Mouse (Mus musculus) ES-E14 (cell line): ENCODE results near the gene Pla2g4a. TPM values are rescaled to one million over a fixed set of nuclear protein-coding genes. Genes with fewer than 3 reads are reported as not detected.

Source experiments
- DNase-seq: peaks from one replicate; pipeline ENCODE4 v3.0.0-alpha.2; 2013; ENCODE audit warnings: low read depth, low spot score
- H3K27ac ChIP-seq: 2 replicates; pipeline ENCODE4 v1.5.1; 2012; ENCODE audit warnings: low read depth, mild to moderate bottlenecking, low read length, moderate library complexity, mixed read lengths; ENCODE audit not compliant: poor library complexity, insufficient read depth, severe bottlenecking
- H3K36me3 ChIP-seq: 2 replicates; pipeline ENCODE4 v1.6.1; 2012; ENCODE audit warnings: mild to moderate bottlenecking, low read length, moderate library complexity, mixed read lengths; ENCODE audit not compliant: control insufficient read depth, poor library complexity, insufficient read depth, severe bottlenecking
- H3K4me1 ChIP-seq, 2 experiments: fragments of 150-350 bp in 1 of 2; sonication (generic) in 1 of 2; 2 replicates each; pipeline ENCODE4 v1.6.1; 2012; ENCODE audit warnings: low read length in 2 of 2, mild to moderate bottlenecking in 1 of 2, mixed read lengths in 1 of 2; ENCODE audit not compliant: control insufficient read depth in 2 of 2, insufficient read depth in 2 of 2, poor library complexity in 1 of 2
- H3K4me3 ChIP-seq, 2 experiments: fragments of 150-350 bp in 1 of 2; sonication (generic) in 1 of 2; 2 replicates each; pipeline ENCODE4 v1.5.1; 2012; ENCODE audit warnings: low read length in 2 of 2, low read depth in 1 of 2, mild to moderate bottlenecking in 1 of 2, mixed read lengths in 1 of 2; ENCODE audit not compliant: insufficient read depth in 1 of 2, poor library complexity in 1 of 2, severe bottlenecking in 1 of 2
- H3K9ac ChIP-seq: 2 replicates; pipeline ENCODE4 v1.6.1; 2012; ENCODE audit warnings: low read depth, mild to moderate bottlenecking, low read length, mixed read lengths; ENCODE audit not compliant: poor library complexity, insufficient read depth, severe bottlenecking
- H3K9me3 ChIP-seq: fragments of 150-350 bp; sonication (generic); 2 replicates; pipeline ENCODE4 v1.6.1; 2012; ENCODE audit warnings: low read depth, mild to moderate bottlenecking, low read length; ENCODE audit not compliant: control insufficient read depth, insufficient read depth
- CHD2 ChIP-seq: IDR thresholded peaks from 2 replicates; pipeline ENCODE4 v1.6.1; 2014; ENCODE audit warnings: mild to moderate bottlenecking, low read depth, low read length, inconsistent platforms
- HCFC1 ChIP-seq: IDR thresholded peaks from 2 replicates; pipeline ENCODE4 v1.6.1; 2012; ENCODE audit warnings: low read length, inconsistent platforms, borderline replicate concordance; ENCODE audit not compliant: insufficient read depth
- MAFK ChIP-seq: IDR thresholded peaks from 2 replicates; pipeline ENCODE4 v1.6.1; 2014; ENCODE audit warnings: mild to moderate bottlenecking, low read depth, low read length, inconsistent platforms; ENCODE audit not compliant: insufficient read depth
- ZC3H11A ChIP-seq: IDR thresholded peaks from 2 replicates; pipeline ENCODE4 v1.6.1; 2012; ENCODE audit warnings: low read depth, mild to moderate bottlenecking, inconsistent platforms, low read length, borderline replicate concordance
- ZNF384 ChIP-seq: IDR thresholded peaks from 2 replicates; pipeline ENCODE4 v1.6.1; 2012; ENCODE audit warnings: low read depth, low read length, inconsistent platforms
- in situ Hi-C, 2 experiments: fragments of 600-800 bp; cut with MboI; formaldehyde crosslinking; loops; one replicate each; pipeline ENCODE4 v1.15.1; 2025; ENCODE audit warnings: low sequenced_read_pairs in 2 of 2, inconsistent platforms in 1 of 2; ENCODE audit not compliant: unreplicated experiment in 2 of 2
- total RNA-seq: library from RNA; depleted of rRNA; stranded (reverse); fragments of 300-350 nt; gene quantifications from 2 replicates; pipeline ENCODE4 v1.2.3, GENCODE M21; 2012

Pla2g4a gene
- total RNA-seq, 1 experiment, result 3.0 TPM

DNA sequence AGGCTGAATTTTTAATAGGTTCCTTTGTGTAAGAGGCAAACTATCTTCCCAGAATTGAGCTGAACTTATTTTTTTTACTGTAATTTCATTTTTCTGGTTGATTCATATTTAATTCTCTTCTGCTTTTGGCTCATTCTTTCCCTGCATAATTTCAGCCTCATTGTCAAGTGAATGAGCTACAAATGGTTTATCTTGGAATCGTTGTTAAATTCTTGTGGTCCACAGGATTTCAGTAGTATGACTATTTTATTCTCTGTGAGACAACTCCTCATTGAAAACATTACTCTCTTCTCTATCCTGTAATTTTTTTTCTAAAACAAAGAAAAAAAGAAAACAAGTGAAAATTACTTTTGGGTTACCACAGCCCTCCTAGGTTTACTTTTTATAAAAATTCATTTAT is 14.5 kb upstream of the Pla2g4a start:
- H3K9me3 ChIP-seq, result no peaks in the 10 kb centered on the region
- in situ Hi-C loops, result no loop called here
- no peak for TF ChIP-seq ZC3H11A
- TF ChIP-seq ZNF384, result no peak
- TF ChIP-seq HCFC1, result no peak
- no peak for TF ChIP-seq MAFK
- TF ChIP-seq CHD2, result no peak
- H3K9ac ChIP-seq, result no peak overlapping the region
- H3K36me3 ChIP-seq, result no peaks in the 10 kb centered on the region
- no peak for DNase-seq
- H3K27ac ChIP-seq, result no peak overlapping the region
- no peaks in the 10 kb centered on the region for H3K4me1 ChIP-seq
- no peak overlapping the region for H3K4me3 ChIP-seq

DNA sequence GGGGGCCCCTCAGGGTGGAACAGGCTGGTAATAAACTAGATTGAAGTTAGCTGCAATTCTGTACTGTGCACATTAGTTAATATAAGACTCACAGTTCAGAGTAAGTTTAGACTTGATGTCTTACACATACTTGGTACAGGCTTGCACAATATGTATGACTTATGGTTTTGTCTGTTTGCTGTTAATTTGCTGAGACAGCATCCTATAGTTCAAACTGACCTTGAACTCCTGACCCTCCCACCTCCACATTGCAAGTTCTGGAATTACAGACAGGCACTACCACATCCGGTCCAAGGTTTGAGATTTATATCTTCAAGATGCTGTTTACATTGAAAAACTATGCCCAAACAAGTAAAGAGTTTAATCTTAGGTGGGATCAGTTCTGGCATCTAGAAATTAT is 4.7 kb upstream of the Pla2g4a start:
- no peak for TF ChIP-seq ZC3H11A

DNA sequence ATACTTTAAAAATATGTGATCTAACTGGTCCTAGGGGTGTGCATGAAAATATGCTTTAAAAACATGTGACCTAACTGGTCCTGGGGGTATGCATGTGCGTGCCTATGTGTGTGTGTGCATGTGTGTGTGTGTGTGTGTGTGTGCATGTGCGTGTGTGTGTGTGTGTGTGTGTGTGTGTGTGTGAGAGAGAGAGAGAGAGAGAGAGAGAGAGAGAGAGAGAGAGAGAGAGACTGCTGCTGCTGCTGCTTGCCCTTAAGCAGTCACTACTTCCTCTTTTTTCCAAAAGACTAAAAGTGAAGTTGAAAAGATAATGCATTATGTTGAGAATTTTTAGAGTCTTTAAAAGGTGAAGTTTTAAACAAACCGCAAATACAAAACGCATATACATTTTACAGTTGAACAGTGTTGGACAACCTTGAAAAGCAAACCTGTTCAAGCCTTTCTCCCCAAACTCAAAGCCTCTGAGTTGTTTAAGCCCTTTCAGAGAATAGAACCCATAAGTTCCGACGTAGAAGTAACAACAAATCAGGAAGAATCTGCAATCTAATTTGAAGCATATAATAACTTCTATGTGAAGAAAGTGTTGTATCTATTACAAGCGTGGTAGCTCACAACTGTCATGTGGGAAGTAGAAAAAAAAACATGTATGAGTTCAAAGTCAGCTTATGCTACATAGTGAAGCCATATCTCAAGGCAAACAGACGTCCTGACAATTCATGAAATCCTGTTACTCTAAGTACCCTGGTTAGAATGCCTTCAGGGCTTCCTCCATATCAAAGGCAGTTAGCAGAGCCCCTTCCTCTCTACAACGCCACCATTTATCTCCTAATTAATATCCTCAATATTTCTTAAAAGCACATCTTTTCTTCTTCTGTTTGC is 574 bp upstream of the Pla2g4a start:
- H3K4me1 ChIP-seq, result no peaks in the 10 kb centered on the region
- no peaks in the 10 kb centered on the region for H3K36me3 ChIP-seq
- in situ Hi-C loops, result no loop called here
- no peak overlapping the region for H3K27ac ChIP-seq
- no peak overlapping the region for H3K4me3 ChIP-seq
- DNase-seq, result no peak
- H3K9ac ChIP-seq, result no peak overlapping the region
- TF ChIP-seq HCFC1, result no peak
- no peak for TF ChIP-seq ZC3H11A
- TF ChIP-seq ZNF384, result no peak
- no peak for TF ChIP-seq CHD2
- TF ChIP-seq MAFK, result no peak
- H3K9me3 ChIP-seq, result no peaks in the 10 kb centered on the region

More for the DNA sequence above, 4.7 kb upstream of the Pla2g4a start:
- Histone ChIP-seq H3K27ac (no peak overlapping the region), H3K4me3 (no peak overlapping the region), H3K9ac (no peak overlapping the region), H3K36me3 (no peaks in the 10 kb centered on the region), H3K9me3 (no peaks in the 10 kb centered on the region), H3K4me1 (no peaks in the 10 kb centered on the region)
- in situ Hi-C loops, result no loop called here
- no peak for DNase-seq

- TF ChIP-seq ZNF384 (no peak), ZC3H11A (no peak), MAFK (no peak), CHD2 (no peak)
- no peak for DNase-seq
- in situ Hi-C loops, result no loop called here
- H3K36me3 ChIP-seq, result no peaks in the 10 kb centered on the region
- no peak overlapping the region for H3K9ac ChIP-seq
- no peak overlapping the region for H3K27ac ChIP-seq
- H3K4me3 ChIP-seq, result no peak overlapping the region
- no peaks in the 10 kb centered on the region for H3K4me1 ChIP-seq
- no peaks in the 10 kb centered on the region for H3K9me3 ChIP-seq
Measured at GRCm38 (mm10) chr1:149960251-149960650, 839 bp downstream of the Pla2g4a start.

GRCm38 (mm10) chr1:149959069-149959468 is 2.0 kb downstream of the Pla2g4a start:
- Histone ChIP-seq H3K27ac (no peak overlapping the region), H3K4me1 (no peaks in the 10 kb centered on the region)
- in situ Hi-C loops, result no loop called here

More at GRCm38 (mm10) chr1:149959069-149959468, 2.0 kb downstream of the Pla2g4a start:
- no peak overlapping the region for H3K9ac ChIP-seq
- DNase-seq, result no peak
- H3K36me3 ChIP-seq, result no peaks in the 10 kb centered on the region
- no peak overlapping the region for H3K4me3 ChIP-seq
- TF ChIP-seq HCFC1 (no peak), MAFK (no peak), ZNF384 (no peak), CHD2 (no peak), ZC3H11A (no peak)
- no peaks in the 10 kb centered on the region for H3K9me3 ChIP-seq
